Mouse (Mus musculus) bone marrow macrophage, adult 2 months (primary cell): ENCODE measurements around the gene C1qtnf1. TPM values are rescaled to one million over a fixed set of nuclear protein-coding genes. Genes with fewer than 3 reads are reported as not detected.
A peak's percentile ranks its signal among the peaks of the same experiment; 100 is the strongest.

Experiments used
- H3K27ac ChIP-seq: 2 replicates; pipeline ENCODE4 v1.5.1; 2012; ENCODE audit warnings: low read depth, low read length; ENCODE audit not compliant: insufficient read depth
- H3K4me1 ChIP-seq: 2 replicates; pipeline ENCODE4 v1.6.1; 2012; ENCODE audit warnings: low read length; ENCODE audit not compliant: control insufficient read depth, insufficient read depth
- H3K4me3 ChIP-seq: 2 replicates; pipeline ENCODE4 v1.5.1; 2012; ENCODE audit warnings: mild to moderate bottlenecking, low read length, moderate library complexity; ENCODE audit not compliant: insufficient read depth
- CTCF ChIP-seq: IDR thresholded peaks from 2 replicates; pipeline ENCODE4 v1.5.1; 2012; ENCODE audit warnings: low read depth, mild to moderate bottlenecking, low read length, moderate library complexity
- POLR2A ChIP-seq: IDR thresholded peaks from 2 replicates; pipeline ENCODE4 v1.6.1; 2012; ENCODE audit warnings: mild to moderate bottlenecking, low read depth, low read length, borderline replicate concordance
- polyA plus RNA-seq: library from polyadenylated mRNA; stranded (reverse); fragments of >200 nt; gene quantifications from 2 replicates; pipeline ENCODE4 v1.2.4, GENCODE M21; 2012; ENCODE audit not compliant: missing spikeins, insufficient read depth, insufficient read length

C1qtnf1 gene
- polyA plus RNA-seq, 1 experiment: not detected

DNA sequence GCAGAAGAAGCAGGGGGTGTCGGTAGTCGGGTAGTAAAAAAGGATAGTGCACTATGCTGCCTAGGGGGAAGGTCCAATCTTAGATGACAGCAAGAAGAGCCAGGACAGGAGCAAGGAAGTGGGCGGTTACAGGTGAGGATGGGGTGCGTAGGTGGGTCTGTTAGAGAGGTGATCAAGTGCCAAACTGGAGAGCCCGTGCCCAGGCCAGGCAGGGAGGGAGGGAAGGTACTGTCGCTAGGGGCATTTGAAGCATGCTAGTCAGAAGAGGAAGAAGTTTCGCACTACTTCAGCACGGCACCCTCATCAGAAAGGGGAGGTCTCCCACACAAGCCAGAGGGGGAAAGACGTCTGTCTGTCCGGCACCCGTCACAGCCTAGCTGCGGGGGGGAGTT lies 9.6 kb upstream of the C1qtnf1 start:
- H3K4me1 ChIP-seq: peaks cover 36% of the 10 kb centered on the region
- TF ChIP-seq CTCF (no peak), POLR2A (no peak)
- peak overlapping the region; percentile 65 for H3K27ac ChIP-seq
- H3K4me3 ChIP-seq: peak overlapping the region; percentile 72

DNA sequence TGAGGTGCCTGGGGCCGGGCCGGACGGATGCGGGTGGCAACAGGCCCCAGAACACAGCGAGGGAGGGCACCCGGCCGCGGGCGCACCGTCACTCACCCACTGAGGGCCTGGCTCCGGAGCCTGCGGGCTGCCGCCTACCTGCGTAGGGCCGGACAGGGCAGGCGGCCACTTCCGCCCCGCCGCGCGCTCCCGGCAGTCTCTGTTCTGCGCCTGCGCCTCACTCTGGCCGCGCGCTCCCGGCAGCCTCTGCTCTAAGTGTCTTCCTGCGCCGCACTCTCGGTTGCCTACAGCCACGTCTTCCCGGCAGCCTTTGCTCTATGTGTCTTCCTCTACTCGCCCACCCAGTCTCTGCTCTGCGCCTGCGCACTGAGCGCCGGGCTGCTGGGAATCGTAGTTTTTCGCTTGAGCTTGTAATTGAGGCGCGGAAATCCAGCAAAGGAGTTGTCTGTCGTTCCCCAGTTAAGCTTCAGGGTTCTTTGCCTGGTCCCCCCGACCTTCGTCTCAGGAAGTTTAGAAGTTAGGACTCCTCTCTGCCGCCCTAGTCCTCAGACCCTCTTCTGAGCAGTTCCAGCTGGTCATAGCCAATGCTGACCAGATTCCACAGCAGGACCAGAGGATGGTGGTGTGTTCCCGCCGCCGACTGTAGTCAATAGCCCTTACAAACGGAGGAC lies 9.0 kb upstream of the C1qtnf1 start, which contains the start of gene Cant1:
Gene Cant1 (minus strand): TSS at position 253 of the 671 bp plus-strand sequence.
- H3K4me3 ChIP-seq: peak within 1 kb of the TSS; percentile 73
- TF ChIP-seq POLR2A (no peak), CTCF (no peak)
- H3K27ac ChIP-seq: peak within 1 kb of the TSS; percentile 65
- H3K4me1 ChIP-seq: peaks cover 36% of the 10 kb centered on the region

DNA sequence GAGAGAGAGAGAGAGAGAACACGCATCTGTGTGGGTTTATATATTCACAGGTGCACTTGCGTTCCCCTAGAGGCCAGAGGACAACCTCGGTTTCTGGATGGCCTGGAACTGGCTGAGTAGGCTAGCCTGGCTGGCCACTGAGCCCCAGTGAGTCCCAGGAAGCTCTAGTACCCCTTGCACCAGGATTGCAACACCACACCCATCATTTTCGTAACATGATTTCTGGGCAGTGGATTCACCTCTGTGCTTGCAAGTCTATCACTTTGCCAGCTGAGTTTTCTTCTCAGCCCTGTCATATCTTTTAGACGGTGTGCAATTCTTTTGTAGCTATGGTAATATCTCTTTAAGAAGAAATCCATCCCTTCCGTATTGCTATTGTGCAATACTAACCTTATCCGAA lies 7.7 kb upstream of the C1qtnf1 start:
- H3K27ac ChIP-seq: no peak overlapping the region
- peaks cover 30% of the 10 kb centered on the region for H3K4me1 ChIP-seq
- H3K4me3 ChIP-seq: no peak overlapping the region
- TF ChIP-seq CTCF: no peak
- TF ChIP-seq POLR2A: no peak

DNA sequence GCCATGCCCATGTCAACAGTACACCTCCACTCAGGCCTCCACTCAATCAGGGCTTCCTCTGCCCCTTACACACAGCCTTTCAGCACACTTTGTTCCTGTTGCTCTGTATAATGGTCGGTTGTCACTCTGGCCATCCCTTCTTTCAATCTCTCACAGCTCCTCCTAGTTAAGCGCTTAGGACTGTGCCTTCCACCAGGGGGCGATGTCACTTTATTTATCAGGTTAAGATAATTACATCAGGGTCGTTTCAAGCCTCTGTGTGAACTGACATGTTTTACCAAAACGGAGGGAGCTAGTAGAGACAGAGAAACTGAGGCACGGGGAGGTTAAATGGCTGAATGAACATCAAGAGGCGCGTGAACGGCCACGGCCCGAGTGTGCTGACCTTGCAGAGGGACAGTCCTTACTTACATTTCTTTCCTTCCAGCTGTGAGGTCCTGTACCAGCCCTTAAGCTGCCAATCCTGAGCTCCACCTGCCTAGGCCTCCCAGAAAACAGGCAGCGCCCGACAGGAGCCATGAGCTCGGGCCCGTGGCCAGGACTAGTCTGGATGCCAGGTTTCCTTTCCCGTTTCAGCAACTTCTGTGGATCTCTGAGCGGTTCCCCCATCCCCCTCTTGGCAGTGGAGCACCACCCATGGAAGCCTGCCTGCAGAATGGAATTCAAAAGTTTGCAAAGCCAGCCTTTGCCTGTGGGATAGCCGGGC lies 4.6 kb upstream of the C1qtnf1 start:
- Histone ChIP-seq H3K27ac (no peak overlapping the region), H3K4me3 (no peak overlapping the region; the same call in 1 of the 2 replicates), H3K4me1 (peaks cover 7% of the 10 kb centered on the region)
- TF ChIP-seq CTCF (peak; percentile 71), POLR2A (no peak)

DNA sequence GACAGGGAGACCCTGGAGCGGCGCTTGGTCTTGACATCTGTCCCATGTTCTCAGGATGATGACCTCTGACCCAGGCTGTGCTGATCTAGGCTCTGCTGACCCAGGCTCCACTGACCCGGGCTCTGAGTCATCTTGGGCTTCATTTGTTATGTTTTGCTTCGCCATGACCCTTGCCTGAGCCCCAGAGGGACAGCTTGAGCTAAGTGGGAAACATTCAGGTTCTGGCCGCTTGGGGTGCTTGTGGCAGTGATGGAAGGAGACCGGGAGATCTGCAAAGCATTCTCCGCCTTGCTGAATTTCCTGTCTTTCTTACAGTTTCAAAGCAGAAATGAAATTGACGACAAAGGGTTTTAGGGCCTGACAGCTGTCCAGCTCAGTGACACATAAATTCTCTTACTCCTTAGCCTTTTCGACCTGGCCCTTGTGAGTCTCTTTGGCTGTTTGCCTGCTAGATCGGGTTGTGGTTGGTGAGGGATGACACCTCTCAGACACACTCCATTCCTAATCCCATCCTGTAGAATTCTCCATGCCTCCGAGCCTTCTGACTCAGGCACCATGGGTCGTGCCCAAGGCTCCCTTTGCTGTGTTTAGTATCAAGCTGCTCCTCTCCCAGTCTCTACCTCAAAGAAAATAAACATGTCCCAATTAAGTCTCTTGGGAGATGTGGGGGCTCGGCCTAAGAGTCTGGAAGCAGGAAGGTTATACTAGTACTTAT lies 3.2 kb upstream of the C1qtnf1 start:
- H3K4me3 ChIP-seq: no peak overlapping the region
- TF ChIP-seq POLR2A (no peak), CTCF (no peak)
- H3K4me1 ChIP-seq: peaks cover 2% of the 10 kb centered on the region; the same call in 1 of the 2 replicates
- no peak overlapping the region for H3K27ac ChIP-seq

DNA sequence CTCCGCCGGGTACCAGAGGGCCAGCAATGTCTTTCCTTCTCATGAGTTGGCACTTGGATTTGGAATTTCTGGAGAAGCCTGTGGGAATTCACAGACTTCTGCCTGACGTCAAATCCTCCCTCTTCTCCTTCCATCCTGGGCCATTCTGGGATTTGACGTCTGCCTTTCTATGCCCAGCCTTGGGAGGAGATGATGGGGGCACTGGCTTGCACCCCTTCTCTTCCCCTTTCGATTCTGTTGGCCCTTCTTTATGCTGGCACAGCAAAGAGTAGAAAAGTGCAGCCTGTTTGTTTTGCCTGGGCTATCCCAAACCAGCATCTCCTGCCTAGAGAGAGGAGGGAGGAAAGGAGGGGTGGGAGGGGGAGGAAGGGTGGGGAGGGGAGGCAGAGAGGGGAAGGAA lies 1.2 kb upstream of the C1qtnf1 start:
- peaks cover 4% of the 10 kb centered on the region; the same call in 1 of the 2 replicates for H3K4me1 ChIP-seq
- TF ChIP-seq CTCF: no peak
- no peak for TF ChIP-seq POLR2A
- H3K4me3 ChIP-seq: no peak overlapping the region
- H3K27ac ChIP-seq: no peak overlapping the region

DNA sequence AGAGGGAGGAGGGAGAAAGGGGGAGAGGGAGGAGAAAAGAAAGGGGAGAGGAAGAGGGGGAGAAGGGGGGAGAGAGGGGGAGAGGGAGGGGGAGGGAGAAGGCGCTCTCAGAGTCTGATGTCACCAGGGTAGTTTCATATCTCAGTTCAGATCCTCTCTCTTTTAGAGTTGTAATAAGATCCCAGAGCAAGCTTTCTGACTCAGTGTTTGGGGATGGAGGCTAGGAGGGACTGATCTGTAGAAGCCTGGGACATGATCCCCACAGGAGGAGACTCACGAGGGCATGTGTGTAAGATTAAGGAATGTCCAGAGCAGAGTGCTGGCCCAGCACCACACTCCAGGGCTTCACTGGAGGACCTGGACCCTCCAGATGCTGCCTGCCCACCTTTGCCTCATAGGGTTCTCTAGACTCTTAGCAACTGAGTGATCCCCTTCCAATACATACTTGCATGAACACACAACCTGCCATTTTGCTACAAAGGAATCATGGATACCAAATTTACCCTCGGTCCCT lies 680 bp upstream of the C1qtnf1 start:
- Histone ChIP-seq H3K27ac (no peak overlapping the region), H3K4me3 (no peak overlapping the region), H3K4me1 (peaks cover 4% of the 10 kb centered on the region; the same call in 1 of the 2 replicates)
- TF ChIP-seq CTCF (no peak), POLR2A (no peak)

DNA sequence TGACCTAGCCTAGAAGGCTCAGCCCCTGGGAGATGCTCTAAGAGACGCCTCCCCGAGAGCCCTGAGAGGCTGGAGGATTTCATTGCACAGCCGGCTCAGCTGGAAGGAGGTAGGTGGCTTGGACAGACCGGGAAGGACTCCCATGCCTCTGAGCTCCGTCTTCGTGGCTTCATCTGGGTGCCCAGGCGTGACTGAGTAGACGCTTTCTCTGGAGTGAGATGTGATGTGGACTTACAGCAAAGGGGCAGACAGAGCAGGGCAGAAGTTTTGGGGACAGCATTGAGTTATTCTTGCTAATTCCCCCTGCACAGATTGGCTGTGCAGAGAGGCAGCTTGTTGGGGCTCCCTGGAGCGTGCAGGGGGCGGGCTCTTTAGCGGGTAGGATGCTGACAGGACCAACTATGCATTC lies 461 bp downstream of the C1qtnf1 start:
- peaks cover 4% of the 10 kb centered on the region; the same call in 1 of the 2 replicates for H3K4me1 ChIP-seq
- no peak overlapping the region for H3K4me3 ChIP-seq
- no peak overlapping the region for H3K27ac ChIP-seq
- TF ChIP-seq CTCF (no peak), POLR2A (no peak)

DNA sequence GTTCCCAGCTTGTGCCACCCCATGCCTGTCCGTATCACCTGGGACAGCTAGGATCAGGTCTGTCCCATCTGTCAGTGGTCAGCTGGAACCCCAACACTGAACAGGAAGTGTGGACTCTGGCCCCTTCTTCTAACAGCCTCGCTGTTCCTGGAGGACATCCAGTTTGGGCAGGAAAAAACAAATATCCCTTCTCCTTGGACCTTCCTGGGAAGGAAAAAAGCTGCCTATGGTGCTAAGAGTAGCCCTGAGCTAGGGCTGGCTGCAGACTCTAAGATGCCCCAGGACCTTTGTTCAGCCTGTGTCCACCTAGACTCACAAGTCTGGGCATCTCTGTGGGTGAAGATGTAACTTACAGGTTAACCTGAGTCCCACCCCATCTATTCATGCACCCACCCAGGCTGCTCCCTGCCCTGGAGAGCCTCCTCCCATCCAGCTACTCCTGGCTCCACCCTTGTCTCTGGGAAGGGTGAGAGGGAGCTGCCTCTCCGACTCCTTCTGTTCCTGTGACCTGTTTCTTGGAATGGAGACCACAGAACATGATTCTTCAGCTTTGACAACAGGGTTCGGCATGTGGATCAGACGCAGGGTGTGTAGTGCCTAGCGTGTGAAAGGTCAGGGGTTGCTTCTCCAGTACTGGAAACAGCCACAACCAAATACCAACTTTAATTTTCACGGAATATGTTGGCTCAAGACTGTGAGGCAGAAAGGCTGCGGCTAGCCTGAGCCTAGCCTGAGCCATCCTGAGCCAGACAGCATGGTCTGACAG lies 1.1 kb downstream of the C1qtnf1 start:
- no peak overlapping the region for H3K27ac ChIP-seq
- peaks cover 4% of the 10 kb centered on the region; the same call in 1 of the 2 replicates for H3K4me1 ChIP-seq
- H3K4me3 ChIP-seq: no peak overlapping the region
- no peak for TF ChIP-seq CTCF
- no peak for TF ChIP-seq POLR2A
